Mouse (Mus musculus) embryonic facial prominence, embryonic 13.5 days (tissue): ENCODE measurements at regions not wholly inside any gene's neighbourhood (a gene's known extent, or its start where the extent isn't known, plus 50 kb on each side); places are given as distances from the start of the nearest gene placed in this dataset.

Source experiments
- ATAC-seq: fragments of 200-750 bp; cut with Nextera tagmentation; 2 replicates; pipeline ENCODE4 v1.8.0; 2017; ENCODE audit warnings: low read depth; ENCODE audit not compliant: insufficient number of reproducible peaks, insufficient read depth, low FRiP score, low TSS enrichment
- H3K27ac ChIP-seq: fragments of 300-500 bp; sonication (generic); 2 replicates; pipeline ENCODE4 v1.5.1; 2015; ENCODE audit warnings: moderate library complexity, mild to moderate bottlenecking, inconsistent platforms
- H3K27me3 ChIP-seq: fragments of 300-500 bp; sonication (generic); 2 replicates; pipeline ENCODE4 v1.6.1; 2015; ENCODE audit warnings: mild to moderate bottlenecking, inconsistent platforms
- H3K36me3 ChIP-seq: fragments of 300-500 bp; sonication (generic); 2 replicates; pipeline ENCODE4 v1.6.1; 2015; ENCODE audit warnings: mild to moderate bottlenecking, inconsistent platforms
- H3K4me1 ChIP-seq: fragments of 300-500 bp; sonication (generic); 2 replicates; pipeline ENCODE4 v1.6.1; 2015; ENCODE audit warnings: inconsistent platforms
- H3K4me2 ChIP-seq: fragments of 300-500 bp; sonication (generic); 2 replicates; pipeline ENCODE4 v1.6.1; 2015; ENCODE audit warnings: moderate library complexity, mild to moderate bottlenecking, inconsistent platforms
- H3K4me3 ChIP-seq: fragments of 300-500 bp; sonication (generic); 2 replicates; pipeline ENCODE4 v1.5.1; 2015; ENCODE audit warnings: mild to moderate bottlenecking, inconsistent platforms
- H3K9ac ChIP-seq: fragments of 300-500 bp; sonication (generic); 2 replicates; pipeline ENCODE4 v1.6.1; 2015; ENCODE audit warnings: mild to moderate bottlenecking, inconsistent platforms
- H3K9me3 ChIP-seq: fragments of 300-500 bp; sonication (generic); 2 replicates; pipeline ENCODE4 v1.6.1; 2016; ENCODE audit warnings: inconsistent platforms

- H3K27ac ChIP-seq = no peak overlapping the region
- H3K9ac ChIP-seq = no peak overlapping the region
- H3K4me2 ChIP-seq = no peak overlapping the region
- no peaks in the 10 kb centered on the region for H3K36me3 ChIP-seq
- H3K9me3 ChIP-seq = no peaks in the 10 kb centered on the region
- ATAC-seq = no peak
- no peaks in the 10 kb centered on the region for H3K27me3 ChIP-seq
- no peak overlapping the region for H3K4me3 ChIP-seq
- H3K4me1 ChIP-seq = peaks cover 50% of the 10 kb centered on the region
Measured at GRCm38 (mm10) chr5:111682899-111683298, 50.8 kb upstream of the Gm26897 start.
